Mouse (Mus musculus): ENCODE measurements at regions not wholly inside any gene's neighbourhood (a gene's known extent, or its start where the extent isn't known, plus 50 kb on each side); places are given as distances from the start of the nearest gene placed in this dataset.
A peak's percentile ranks its signal among the peaks of the same experiment; 100 is the strongest.

GRCm38 (mm10) chr2:117710173-117710813, 367.5 kb upstream of the Rasgrp1 start:
- DNase-seq (ENCODE audit: low spot score in 2 of 2): no peak

- DNase-seq (ENCODE audit: low spot score in 2 of 2): no peak
Observed at GRCm38 (mm10) chr2:117724066-117724465, 381.3 kb upstream of the Rasgrp1 start.

GRCm38 (mm10) chr2:117731253-117731652, 380.4 kb upstream of the Thbs1 start:
- DNase-seq (ENCODE audit: low spot score in 2 of 2): no peak

GRCm38 (mm10) chr2:117742413-117742812, 369.3 kb upstream of the Thbs1 start:
- DNase-seq (ENCODE audit: low spot score in 2 of 2): no peak

GRCm38 (mm10) chr2:117743901-117744300, 367.8 kb upstream of the Thbs1 start:
- DNase-seq (ENCODE audit: low spot score in 2 of 2): no peak

- DNase-seq (ENCODE audit: low spot score in 2 of 2): no peak
Observed at GRCm38 (mm10) chr2:117745767-117746166, 365.9 kb upstream of the Thbs1 start.

- DNase-seq (ENCODE audit: low spot score in 2 of 2): no peak
Observed at GRCm38 (mm10) chr2:117747136-117747535, 364.5 kb upstream of the Thbs1 start.

GRCm38 (mm10) chr2:117748892-117749291, 362.8 kb upstream of the Thbs1 start:
- peak; percentile 26 to 47 for DNase-seq (ENCODE audit: low spot score in 2 of 2)

- no peak for DNase-seq (ENCODE audit: low spot score in 2 of 2)
Observed at GRCm38 (mm10) chr2:117759491-117760013, 352.1 kb upstream of the Thbs1 start.

GRCm38 (mm10) chr2:117763631-117764030, 348.0 kb upstream of the Thbs1 start:
- DNase-seq (ENCODE audit: low spot score in 2 of 2): no peak

- DNase-seq (ENCODE audit: low spot score in 2 of 2): no peak
Observed at GRCm38 (mm10) chr2:117765572-117765971, 346.1 kb upstream of the Thbs1 start.

- no peak for DNase-seq (ENCODE audit: low spot score in 2 of 2)
Observed at GRCm38 (mm10) chr2:117766450-117766849, 345.2 kb upstream of the Thbs1 start.

- no peak for DNase-seq (ENCODE audit: low spot score in 2 of 2)
Observed at GRCm38 (mm10) chr2:117769402-117770114, 342.1 kb upstream of the Thbs1 start.

GRCm38 (mm10) chr2:117770115-117770485, 341.6 kb upstream of the Thbs1 start:
- no peak for DNase-seq (ENCODE audit: low spot score in 2 of 2)

- peak in 1 of 2 experiments; percentile 45 for DNase-seq (ENCODE audit: low spot score in 2 of 2)
Observed at GRCm38 (mm10) chr2:117780287-117780686, 331.4 kb upstream of the Thbs1 start.

GRCm38 (mm10) chr2:117780816-117781215, 330.9 kb upstream of the Thbs1 start:
- no peak for DNase-seq (ENCODE audit: low spot score in 2 of 2)

- no peak for DNase-seq (ENCODE audit: low spot score in 2 of 2)
Observed at GRCm38 (mm10) chr2:117787321-117787720, 324.4 kb upstream of the Thbs1 start.

- DNase-seq (ENCODE audit: low spot score in 2 of 2): no peak
Observed at GRCm38 (mm10) chr2:117794285-117794684, 317.4 kb upstream of the Thbs1 start.

- DNase-seq (ENCODE audit: low spot score in 2 of 2): no peak
Observed at GRCm38 (mm10) chr2:117801946-117802600, 309.6 kb upstream of the Thbs1 start.

- DNase-seq (ENCODE audit: low spot score in 2 of 2): peak in 1 of 2 experiments; percentile 18
Observed at GRCm38 (mm10) chr2:117802686-117803085, 309.0 kb upstream of the Thbs1 start.

- no peak for DNase-seq (ENCODE audit: low spot score in 2 of 2)
Observed at GRCm38 (mm10) chr2:117804686-117805085, 307.0 kb upstream of the Thbs1 start.

GRCm38 (mm10) chr2:117807121-117807520, 304.6 kb upstream of the Thbs1 start:
- no peak for DNase-seq (ENCODE audit: low spot score in 2 of 2)

GRCm38 (mm10) chr2:117811506-117811905, 300.2 kb upstream of the Thbs1 start:
- DNase-seq (ENCODE audit: low spot score in 2 of 2): no peak
